Mouse (Mus musculus) myocyte (in vitro differentiated cells): ENCODE results near the gene a.

ENCODE experiments used
- CEBPB ChIP-seq: IDR thresholded peaks from 2 replicates; pipeline ENCODE4 v1.6.1; 2011; ENCODE audit warnings: mild to moderate bottlenecking, moderate library complexity; ENCODE audit not compliant: poor library complexity, insufficient read depth, severe bottlenecking
- E2F4 ChIP-seq: IDR thresholded peaks from one replicate; pipeline ENCODE4 v1.6.1; 2011; ENCODE audit warnings: mild to moderate bottlenecking, control low read depth, moderate library complexity; ENCODE audit not compliant: insufficient read depth
- MAX ChIP-seq: IDR thresholded peaks from one replicate; pipeline ENCODE4 v1.6.1; 2011; ENCODE audit warnings: low read depth, mild to moderate bottlenecking, control low read depth
- MYOD1 ChIP-seq, 3 experiments: IDR thresholded peaks; one replicate each; pipeline ENCODE4 v1.6.1; 2011; ENCODE audit warnings: control low read depth in 2 of 3, low read depth in 2 of 3, mild to moderate bottlenecking in 2 of 3, moderate library complexity in 1 of 3; ENCODE audit not compliant: insufficient read length in 2 of 3, control insufficient read depth in 1 of 3
- MYOG ChIP-seq, 3 experiments: IDR thresholded peaks; one replicate each; pipeline ENCODE4 v1.6.1; 2011; ENCODE audit warnings: control low read depth in 2 of 3, low read depth in 2 of 3, mild to moderate bottlenecking in 2 of 3; ENCODE audit not compliant: insufficient read length in 2 of 3, control insufficient read depth in 1 of 3, insufficient read depth in 1 of 3
- POLR2A ChIP-seq: IDR thresholded peaks from one replicate; pipeline ENCODE4 v1.6.1; 2011; ENCODE audit warnings: low read depth, mild to moderate bottlenecking, control low read depth, moderate library complexity; ENCODE audit not compliant: insufficient read length
- POLR2AphosphoS2 ChIP-seq: IDR thresholded peaks from one replicate; pipeline ENCODE4 v1.6.1; 2011; ENCODE audit warnings: low read depth, control low read depth; ENCODE audit not compliant: insufficient read length
- REST ChIP-seq: IDR thresholded peaks from one replicate; pipeline ENCODE4 v1.6.1; 2011; ENCODE audit warnings: mild to moderate bottlenecking, control low read depth, moderate library complexity; ENCODE audit not compliant: insufficient read depth, insufficient read length
- SRF ChIP-seq: IDR thresholded peaks from one replicate; pipeline ENCODE4 v1.6.1; 2011; ENCODE audit warnings: low read depth; ENCODE audit not compliant: control insufficient read depth, insufficient read length
- TCF12 ChIP-seq: IDR thresholded peaks from one replicate; pipeline ENCODE4 v1.6.1; 2011; ENCODE audit warnings: mild to moderate bottlenecking, control low read depth; ENCODE audit not compliant: poor library complexity, insufficient read depth, severe bottlenecking
- TCF3 ChIP-seq: IDR thresholded peaks from one replicate; pipeline ENCODE4 v1.6.1; 2011; ENCODE audit warnings: low read depth, control low read depth; ENCODE audit not compliant: insufficient read length
- USF1 ChIP-seq: IDR thresholded peaks from one replicate; pipeline ENCODE4 v1.6.1; 2011; ENCODE audit warnings: low read depth, mild to moderate bottlenecking, control low read depth, moderate library complexity

DNA sequence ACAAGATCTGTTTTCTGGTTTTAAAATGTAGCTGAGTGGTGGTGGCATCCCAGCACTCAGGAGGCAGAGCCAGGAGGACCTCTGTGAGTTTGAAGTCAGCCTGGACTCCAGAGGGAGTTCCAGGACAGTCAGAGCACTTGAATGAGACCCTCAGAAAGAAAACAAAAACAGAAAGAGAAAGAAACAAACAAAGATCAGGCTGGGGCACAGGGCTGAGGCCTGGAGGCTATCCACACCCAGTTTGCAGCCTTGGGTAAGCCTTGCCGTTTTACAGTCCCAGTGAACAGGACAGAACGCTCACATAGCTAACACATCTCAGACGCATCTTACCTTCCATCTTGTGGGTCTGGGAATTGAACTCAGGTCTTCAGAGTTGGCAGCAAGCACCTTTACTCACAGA lies 155.7 kb downstream of the a start:
- TF ChIP-seq TCF12: no peak
- TF ChIP-seq E2F4: no peak
- TF ChIP-seq REST: no peak
- TF ChIP-seq POLR2A: no peak
- TF ChIP-seq MAX: no peak
- no peak for TF ChIP-seq CEBPB
- TF ChIP-seq MYOD1 (IDR thresholded peaks at IDR 0.05; ENCODE audit: control insufficient read depth in 1 of 3, insufficient read length in 2 of 3, low read depth in 2 of 3): no peak
- TF ChIP-seq SRF: no peak
- no peak for TF ChIP-seq POLR2AphosphoS2
- TF ChIP-seq TCF3: no peak
- TF ChIP-seq MYOG (IDR thresholded peaks at IDR 0.05; ENCODE audit: control insufficient read depth in 1 of 3, insufficient read depth in 1 of 3, insufficient read length in 2 of 3, low read depth in 2 of 3): no peak
- no peak for TF ChIP-seq USF1
